Mouse (Mus musculus) telencephalon, adult 2 months (tissue): ENCODE results near the gene Gm49450.
"Not testable (repeated sequence)": the region's sequence is repeated elsewhere in the genome, so short reads cannot be mapped to it uniquely, and the experiment has no call there.

ENCODE experiments used
- DNase-seq: peaks from one replicate; pipeline ENCODE4 v3.0.0-alpha.2; 2011; ENCODE audit warnings: low read depth, low spot score

Gene Gm49450

DNA sequence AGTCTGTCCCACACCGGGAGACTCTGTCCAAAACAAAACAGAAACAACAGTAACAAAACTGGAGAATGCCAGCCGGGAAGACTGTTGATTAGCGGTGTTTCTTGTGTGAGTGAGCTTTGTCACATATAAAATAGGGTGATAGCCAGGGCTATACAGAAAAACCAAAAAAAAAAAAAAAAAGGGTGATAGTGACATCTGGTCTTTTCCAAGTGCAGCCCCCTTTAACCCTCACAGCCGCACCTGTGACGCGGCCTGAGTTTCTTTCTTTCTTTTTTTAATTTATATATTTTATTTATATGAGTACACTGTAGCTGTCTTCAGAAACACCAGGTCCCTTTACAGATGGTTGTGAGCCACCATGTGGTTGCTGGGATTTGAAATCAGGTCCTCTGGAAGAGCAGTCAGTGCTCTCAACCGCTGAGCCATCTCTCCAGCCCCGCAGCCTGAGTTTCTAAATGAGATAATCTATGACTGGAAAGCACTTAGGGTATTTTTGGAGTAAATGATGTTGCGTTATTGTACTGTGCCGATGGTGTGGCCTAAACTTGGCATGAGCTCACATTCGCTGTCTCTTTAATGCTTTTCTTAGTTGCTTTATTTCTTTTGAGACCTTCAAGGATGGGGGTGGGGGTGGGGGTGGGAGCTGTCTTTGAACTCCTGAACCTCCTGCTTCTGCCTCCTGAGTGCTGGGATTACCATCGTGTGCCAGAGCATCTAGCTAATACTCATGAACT lies 32.8 kb upstream of the Gm49450 start:
- DNase-seq: no peak

GRCm38 (mm10) chr15:98985240-98985981 lies 32.1 kb upstream of the Gm49450 start:
- DNase-seq: no peak

DNA sequence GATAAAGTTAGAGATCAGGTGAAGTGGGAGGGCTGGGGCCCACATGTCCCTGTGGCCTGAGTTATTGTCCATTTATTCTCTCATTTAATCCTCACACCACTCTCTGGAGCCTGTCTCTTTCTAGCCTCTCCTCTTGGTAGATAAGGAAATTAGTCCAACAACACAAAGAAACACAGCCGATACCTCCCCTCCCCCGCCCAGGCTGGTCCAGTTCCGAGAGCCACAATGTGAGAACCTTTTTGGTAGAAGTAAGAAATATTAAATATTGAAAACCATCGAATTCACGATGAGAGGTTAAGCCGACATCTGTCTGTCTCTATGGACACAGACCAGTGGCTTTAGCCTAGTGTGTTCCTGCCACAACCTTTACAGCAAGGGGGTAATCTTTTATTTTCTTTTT lies 31.3 kb upstream of the Gm49450 start:
- DNase-seq: no peak

DNA sequence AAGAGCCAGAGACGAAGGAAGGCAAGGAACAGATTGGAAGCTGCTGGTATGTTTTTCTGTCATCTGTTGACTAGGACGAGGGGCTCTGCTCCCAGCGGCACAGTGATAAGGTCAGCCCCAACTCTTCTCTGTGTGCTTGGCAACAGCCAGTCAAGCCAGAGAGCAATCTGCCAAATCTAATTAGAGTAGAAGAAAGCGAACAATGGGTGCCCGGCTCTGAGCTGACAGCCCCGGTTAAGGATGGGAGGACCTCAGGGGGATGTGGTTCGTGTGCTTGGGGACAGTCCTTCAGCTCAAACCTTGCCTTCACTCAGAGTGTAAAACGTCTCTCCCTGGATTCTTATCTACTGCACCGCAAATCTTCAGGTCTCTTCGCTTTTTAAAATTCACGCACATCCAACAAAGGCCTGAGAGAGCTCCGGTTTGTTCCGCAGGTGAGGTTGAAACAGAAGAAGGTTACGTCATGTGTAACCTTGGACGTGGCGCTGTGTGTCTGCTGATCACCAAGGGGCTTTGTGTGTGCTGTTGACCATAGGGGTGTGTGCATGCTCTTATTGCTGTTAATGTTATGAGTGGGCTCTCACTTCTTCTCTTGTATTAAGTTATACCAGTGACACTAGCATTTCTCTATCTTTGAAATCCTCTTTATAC lies 30.2 kb upstream of the Gm49450 start:
- no peak for DNase-seq

GRCm38 (mm10) chr15:98982100-98982499 lies 28.7 kb upstream of the Gm49450 start:
- no peak for DNase-seq

DNA sequence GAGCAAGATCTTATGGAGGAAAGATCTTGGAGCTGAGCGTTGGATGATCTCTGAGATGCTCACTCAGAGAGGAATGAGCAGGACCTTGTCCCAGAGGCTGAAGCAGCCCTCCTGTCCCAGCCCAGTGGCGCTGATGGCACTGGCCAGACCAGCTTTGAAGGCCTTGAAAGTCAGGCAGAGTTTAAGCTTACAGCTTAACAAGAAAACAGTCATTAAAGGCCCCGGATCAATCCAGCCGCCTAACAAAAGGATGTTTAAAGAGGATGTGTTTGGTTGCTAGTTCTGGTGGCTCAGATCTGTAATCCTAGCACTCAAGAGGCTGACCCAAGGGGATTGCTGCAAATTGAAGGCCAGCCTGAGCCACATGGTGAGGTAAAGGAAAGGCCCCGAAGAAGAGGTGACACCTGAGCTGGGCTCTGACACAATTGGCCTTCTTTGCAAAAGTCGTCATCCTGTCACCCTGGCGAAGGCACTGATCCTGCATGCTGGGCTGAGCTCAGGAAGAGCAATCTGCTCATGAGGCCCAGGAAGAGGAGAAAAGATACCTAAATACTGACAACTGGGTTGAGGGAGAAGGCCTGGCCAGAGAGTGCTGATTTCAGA lies 26.8 kb upstream of the Gm49450 start:
- DNase-seq: no peak

- no peak for DNase-seq
Observed at GRCm38 (mm10) chr15:98978409-98979172, 25.2 kb upstream of the Gm49450 start.

DNA sequence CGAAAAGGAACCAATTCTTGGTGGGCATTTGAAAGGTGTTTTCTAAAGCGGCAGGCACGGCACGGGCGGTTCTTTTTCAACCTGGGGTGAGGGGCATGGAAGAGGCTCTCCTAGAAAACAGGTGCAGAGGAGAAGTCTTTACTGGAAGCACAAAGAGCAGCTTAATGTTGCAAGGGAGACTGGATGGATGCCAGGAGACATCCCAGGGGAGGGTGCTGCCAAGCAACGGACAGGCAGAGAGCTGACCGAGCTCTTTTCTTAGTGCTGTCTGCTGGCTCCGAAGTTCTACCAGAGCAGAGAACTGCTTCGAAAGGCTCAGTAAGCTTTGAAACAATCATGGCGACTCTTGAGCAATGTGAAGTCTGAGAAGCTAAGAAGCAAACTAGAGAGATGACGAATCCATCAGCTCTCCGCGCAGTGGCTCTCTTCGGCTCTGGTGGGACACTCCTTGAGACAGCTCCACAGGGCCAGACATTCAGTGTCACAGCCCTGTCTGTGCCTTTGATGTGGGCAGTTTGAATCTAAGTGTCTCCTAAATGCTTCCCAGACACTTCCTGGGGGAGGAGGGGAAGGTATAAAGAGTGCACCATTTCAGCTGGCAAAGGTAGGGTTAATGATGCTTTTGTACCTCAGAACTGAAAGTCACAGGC lies 24.5 kb upstream of the Gm49450 start:
- no peak for DNase-seq

DNA sequence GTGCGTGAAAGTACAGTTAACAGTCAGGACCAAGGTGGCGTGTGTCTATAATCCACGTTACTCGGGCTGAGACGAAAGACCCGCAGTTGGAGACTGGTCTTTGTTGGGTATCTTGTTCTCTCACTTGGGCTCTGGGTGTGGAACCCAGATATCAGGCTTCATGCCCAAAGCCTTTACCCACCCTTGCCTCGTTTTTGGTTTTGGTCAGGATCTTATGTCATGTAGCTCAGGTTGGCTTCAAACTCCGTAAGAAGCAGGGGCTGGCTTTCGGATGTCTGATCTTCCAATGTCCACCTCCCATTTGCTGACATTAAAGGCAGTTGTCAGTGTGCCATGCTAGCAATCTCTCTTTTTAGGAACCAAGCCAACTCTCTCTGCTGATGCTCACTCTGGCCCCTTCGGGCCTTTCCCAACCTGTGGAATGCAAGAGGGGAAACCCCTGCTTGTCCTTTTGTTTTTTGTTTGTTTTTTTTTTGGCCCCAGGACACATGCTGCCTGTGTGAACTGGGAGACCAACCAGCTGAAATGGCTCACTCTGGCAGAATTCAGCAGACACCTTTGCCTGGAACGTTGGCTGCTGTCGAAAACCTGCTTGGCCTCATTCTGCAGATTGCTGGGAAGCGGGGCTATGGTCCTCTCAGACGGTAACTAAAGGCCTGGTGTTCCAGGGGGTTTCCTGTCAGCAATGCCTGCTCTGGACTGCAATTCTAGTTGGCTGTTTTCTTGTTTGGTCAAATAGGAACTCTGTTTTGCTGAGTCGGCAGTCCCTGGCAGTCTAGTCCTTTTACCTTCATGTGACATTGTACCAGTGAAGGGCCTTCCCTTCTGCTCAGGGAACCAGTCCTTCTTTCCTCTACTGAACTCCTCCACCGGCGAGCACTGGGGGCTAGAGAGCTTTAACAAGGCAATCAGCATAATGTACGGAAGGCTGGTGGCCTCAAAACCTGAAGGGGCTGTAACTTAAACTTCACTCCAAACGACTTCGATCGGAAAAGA lies 23.7 kb upstream of the Gm49450 start:
- no peak for DNase-seq

GRCm38 (mm10) chr15:98973015-98973614 lies 19.8 kb upstream of the Gm49450 start:
- DNase-seq: no peak

DNA sequence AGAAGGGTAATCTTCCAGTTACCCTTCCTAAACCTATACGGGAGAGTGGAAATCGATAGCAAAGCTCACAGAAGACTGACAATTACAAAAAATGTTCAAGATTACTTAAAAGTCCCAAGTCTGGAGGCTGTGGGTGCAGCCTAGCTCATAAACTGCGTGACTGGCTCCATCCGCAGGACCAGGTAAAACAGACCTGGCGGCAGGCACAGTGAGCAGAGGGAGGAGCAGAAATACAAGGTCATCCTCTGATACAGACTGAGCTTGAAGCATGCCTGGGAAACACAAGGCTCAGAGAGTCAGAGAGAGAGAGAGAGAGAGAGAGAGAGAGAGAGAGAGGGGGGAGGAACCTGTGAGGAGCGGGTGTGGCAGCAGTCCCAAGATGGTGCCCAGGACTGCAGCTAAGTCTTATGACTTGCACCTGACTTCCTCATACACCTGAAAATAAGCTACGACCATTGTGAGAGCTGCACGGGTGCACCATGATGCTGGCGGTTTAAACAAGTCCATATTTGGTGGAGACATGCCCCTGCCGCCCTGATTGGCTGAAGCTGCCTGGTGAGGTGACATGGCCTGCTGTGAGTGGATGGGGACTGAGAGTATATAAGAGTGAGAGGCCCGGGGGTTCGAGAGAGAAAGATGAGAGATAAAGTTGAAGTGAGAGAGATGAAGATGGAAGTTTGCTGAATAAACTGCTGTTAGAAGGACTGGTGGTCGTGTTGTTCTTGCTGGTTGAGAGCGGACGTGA lies 18.4 kb upstream of the Gm49450 start:
- not testable (repeated sequence) for DNase-seq

DNA sequence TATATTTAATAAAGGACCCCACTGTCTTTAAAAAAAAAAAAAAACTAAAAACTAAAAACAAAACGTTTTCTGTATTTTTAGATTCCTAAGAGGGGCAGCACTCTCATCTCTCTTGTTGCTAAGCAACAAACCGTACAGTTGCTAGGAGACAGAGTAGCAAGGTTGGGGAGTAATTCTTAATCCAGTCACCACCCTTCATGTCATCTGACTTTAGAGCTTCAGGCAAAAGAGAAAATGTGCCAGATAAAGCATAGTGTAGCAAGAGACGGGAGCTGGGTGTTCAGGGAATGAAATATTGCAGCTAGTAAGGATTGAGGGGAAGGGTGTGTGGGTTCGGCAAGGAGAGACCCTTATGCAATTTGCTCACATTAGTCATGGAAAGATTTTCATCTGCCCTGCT lies 17.8 kb upstream of the Gm49450 start:
- peak; percentile 97 for DNase-seq

DNA sequence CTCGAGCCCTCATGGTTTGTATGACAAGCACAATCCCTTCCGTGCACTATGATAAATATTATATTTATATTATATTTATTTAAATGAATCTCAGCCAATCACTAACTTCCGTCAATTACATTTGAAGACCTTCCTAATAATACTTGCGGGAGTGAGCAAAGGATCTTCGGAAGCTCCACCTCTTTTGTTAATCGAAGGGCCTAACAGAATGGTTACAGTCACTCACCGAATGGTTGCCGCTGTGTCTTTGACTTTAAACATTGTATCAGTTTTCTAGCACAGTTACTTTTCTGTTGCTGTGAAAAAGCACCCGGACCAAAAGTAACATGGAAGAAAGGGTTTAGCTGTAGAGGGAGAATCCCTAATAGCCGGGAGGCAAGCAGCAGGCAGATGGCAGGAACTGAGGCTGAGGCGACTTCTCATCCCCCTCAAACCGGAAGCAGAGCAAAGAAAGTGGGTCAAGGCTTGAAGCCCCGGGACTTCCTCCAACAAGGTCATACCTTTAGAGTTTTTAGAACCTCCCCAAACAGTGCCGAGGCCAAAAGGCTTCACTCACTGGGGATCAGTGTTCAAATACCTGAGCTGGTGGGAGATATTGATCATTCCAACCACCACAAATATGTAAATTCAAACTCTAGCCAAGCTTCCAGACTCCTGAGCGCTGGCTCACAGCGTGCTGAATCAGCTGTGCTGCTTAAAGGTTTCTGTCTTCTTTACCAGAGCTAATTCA lies 16.2 kb upstream of the Gm49450 start:
- no peak for DNase-seq

DNA sequence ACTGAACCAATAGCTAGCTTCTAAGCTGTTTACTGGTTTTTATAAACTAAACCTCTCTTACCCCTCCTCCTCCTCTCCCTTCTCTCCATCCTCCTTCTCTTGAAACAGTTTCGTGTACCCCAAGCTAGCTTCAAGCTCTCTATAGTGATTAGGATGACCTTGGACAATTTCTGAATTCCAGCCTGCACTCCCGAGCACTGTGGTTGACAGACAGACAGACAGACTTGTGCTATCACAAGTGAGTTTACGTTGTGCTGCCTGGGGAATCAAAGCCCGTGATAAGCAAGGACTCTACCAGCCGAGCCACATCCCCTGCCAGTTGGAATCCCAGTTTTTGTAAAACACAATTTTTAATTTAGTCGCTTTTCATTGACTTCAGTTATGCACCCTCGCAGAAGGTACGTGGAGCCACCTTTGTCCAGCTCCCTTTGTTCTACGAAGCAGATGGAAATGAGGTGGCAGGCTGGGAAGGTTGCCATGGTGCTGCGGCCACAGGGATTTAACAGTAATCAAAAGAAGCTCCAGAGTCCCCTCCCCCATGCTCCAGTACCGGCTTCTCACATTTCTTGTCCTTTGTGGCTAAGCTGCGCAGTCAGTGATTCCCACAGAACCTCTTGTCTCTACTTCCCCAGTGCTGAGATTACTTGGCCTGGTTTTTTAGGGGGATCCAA lies 15.5 kb upstream of the Gm49450 start:
- no peak for DNase-seq

GRCm38 (mm10) chr15:98959531-98959930 lies 6.2 kb upstream of the Gm49450 start:
- DNase-seq: no peak

GRCm38 (mm10) chr15:98958901-98959420 lies 5.6 kb upstream of the Gm49450 start:
- DNase-seq: no peak

DNA sequence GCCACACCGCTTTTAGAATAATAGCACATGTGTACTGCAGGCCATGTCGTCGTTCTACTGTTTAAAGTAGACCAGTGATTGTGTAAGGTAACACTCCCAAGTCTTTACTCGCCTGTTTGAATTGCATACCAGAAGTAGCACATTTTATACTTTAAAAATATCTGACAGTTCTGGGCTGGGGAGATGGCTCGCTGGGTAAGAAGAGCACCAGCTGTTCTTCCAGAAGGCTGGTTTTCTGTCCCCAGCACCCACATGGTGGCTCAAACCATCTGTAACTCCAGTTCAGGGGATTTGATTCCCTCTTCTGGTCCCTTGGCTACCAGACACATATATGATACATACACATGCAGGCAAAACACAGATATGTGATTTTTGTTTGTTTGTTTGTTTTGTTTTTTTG lies 4.1 kb upstream of the Gm49450 start:
- no peak for DNase-seq
